In the genomic region with DNA sequence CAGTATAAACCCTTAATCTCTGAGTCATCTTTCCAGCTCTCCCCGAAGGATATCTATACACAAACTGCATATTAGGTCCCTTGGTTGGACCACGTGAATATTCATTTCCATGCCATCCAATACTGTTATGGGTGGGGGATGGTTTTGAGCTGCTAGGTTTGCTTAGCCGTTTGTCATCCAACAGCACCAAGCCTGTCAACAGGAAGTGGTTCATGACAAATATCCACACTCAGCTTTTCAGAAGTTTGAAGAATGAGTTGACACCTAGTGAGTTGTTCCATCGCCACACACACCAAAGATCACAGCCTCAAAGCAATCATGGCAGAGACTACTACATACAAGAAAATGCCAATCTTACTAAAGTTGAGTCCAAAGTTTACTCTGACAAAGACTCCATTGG, we compare ENCODE assay signal across 24 mouse cellular contexts.
"Had no signal": no experiment of that assay in that cellular context is flagged by ENCODE, and none has a peak within 500 bp of the region (broad histone marks: within the 10 kb centered on the region; RNA-seq: fewer than 3 reads in every experiment).

No protein-coding gene starts in this region.

- H3K36me3 ChIP-seq: heart, embryonic 10.5 days; heart, embryonic 12.5 days; hindbrain, embryonic 13.5 days; hindbrain, embryonic 15.5 days; kidney, embryonic 15.5 days; limb, embryonic 13.5 days; limb, embryonic 15.5 days; liver, embryonic 13.5 days; liver, embryonic 15.5 days had no signal

- H3K4me3 ChIP-seq: heart, embryonic 10.5 days; heart, embryonic 12.5 days; hindbrain, embryonic 13.5 days; hindbrain, embryonic 15.5 days; kidney, embryonic 15.5 days; limb, embryonic 13.5 days; limb, embryonic 15.5 days; liver, embryonic 13.5 days; liver, embryonic 15.5 days had no signal

- H3K9me3 ChIP-seq: heart, embryonic 10.5 days; hindbrain, embryonic 13.5 days; hindbrain, embryonic 15.5 days; kidney, embryonic 15.5 days; limb, embryonic 13.5 days; limb, embryonic 15.5 days; liver, embryonic 13.5 days; liver, embryonic 15.5 days had no signal

- H3K27me3 ChIP-seq: heart, embryonic 12.5 days; hindbrain, embryonic 13.5 days; hindbrain, embryonic 15.5 days; kidney, embryonic 15.5 days; limb, embryonic 13.5 days; limb, embryonic 15.5 days; liver, embryonic 13.5 days; liver, embryonic 15.5 days had no signal

- H3K27ac ChIP-seq: heart, embryonic 10.5 days; hindbrain, embryonic 13.5 days; hindbrain, embryonic 15.5 days; hindbrain, postnatal 0 days; kidney, embryonic 15.5 days; kidney, postnatal 0 days; limb, embryonic 13.5 days; limb, embryonic 15.5 days; liver, embryonic 13.5 days; liver, embryonic 15.5 days had no signal

- DNase-seq: gastrocnemius, postnatal 10 days; gastrocnemius, postnatal 25 days; heart, adult 18-20 months; heart, postnatal 10 days; heart, postnatal 4 days; kidney, adult 11 months; kidney, adult 2 months; kidney, adult 9 months; kidney, postnatal 14 days; kidney, postnatal 36 days; layer of hippocampus, adult 9-11 months; layer of hippocampus, postnatal 36 days; left cerebral cortex, postnatal 4 days; liver, embryonic 13.5 days had no signal

- H3K4me1 ChIP-seq: heart, embryonic 10.5 days; heart, embryonic 12.5 days; hindbrain, embryonic 13.5 days; hindbrain, embryonic 15.5 days; kidney, embryonic 15.5 days; limb, embryonic 13.5 days; limb, embryonic 15.5 days; liver, embryonic 13.5 days; liver, embryonic 15.5 days had no signal
